Mouse (Mus musculus) heart, postnatal 0 days (tissue): ENCODE data around the gene Cenpf.

Experiments
- CTCF ChIP-seq: IDR thresholded peaks from 2 replicates; pipeline ENCODE4 v1.5.1; 2016; ENCODE audit warnings: antibody characterized with exemption, control low read depth, low read depth
- EP300 ChIP-seq: IDR thresholded peaks from 2 replicates; pipeline ENCODE4 v1.6.1; 2016; ENCODE audit warnings: antibody characterized with exemption, low read depth

DNA sequence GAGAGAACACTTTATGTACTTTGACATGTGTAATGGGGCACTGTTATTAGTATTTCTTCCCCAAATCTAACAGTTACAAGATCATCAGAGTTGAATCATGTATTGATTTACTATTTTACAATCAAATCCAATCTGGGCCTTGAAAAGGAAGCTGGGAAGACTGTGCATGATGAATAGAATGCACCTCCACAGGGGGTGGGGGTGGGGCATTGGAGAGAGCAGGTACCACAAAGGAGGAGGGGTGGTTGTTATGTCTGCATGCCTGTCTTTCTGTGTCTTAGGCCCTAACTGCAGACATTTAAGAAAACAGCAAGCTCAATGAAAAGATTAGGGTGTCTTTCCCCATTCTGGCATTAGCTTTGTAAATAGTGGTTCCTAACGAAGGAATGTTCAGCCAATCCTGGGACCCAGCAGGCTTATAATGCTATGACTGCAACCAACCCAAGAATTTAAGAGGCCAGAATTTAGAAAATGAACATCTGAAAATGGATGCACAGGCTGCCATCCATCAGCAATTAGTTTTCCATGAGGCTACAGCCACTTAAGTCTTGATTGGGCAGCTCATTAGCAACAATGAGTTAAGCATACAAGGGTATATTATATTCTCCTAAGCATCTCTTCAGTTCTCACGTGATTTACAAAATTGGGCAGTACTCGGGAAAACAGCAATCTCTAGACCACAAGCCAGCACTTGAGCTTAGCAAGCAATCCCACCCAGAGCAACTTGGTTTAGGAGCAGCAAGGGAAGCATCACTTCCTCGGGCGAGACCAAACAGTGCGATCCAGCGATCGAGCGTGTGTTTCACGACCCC is 23.6 kb downstream of the Cenpf start:
- no peak for TF ChIP-seq CTCF
- no peak for TF ChIP-seq EP300
